Mouse (Mus musculus) regulatory T cell (primary cell): ENCODE data around the gene Stard7.
"Not testable (repeated sequence)": the region's sequence is repeated elsewhere in the genome, so short reads cannot be mapped to it uniquely, and the experiment has no call there.

Source experiments
- in situ Hi-C: fragments of 300-600 bp; cut with MboI, MseI; formaldehyde crosslinking; loops from one replicate; pipeline ENCODE4 v1.15.1; 2025; ENCODE audit warnings: high pct_unique_total_duplicates

Stard7 gene

DNA sequence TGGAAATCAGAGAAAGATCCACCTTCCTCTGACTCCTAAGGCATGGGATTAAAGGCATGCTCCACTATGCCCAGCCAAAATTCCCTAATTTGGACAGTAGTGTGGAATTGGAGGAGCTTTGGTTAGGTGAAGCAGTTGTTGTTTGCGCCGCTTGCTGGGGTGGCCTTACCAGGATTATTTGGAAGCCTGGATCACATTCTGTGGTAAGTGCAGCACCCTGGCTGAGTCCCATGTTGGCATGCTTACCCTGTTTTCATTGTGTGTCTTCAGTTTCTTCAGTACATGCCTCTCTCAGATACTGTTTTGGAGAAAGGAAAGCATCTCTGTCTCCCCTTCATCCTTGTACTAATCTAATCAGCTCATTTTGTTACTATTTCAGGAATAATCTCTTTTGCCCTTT, 4.6 kb downstream of the Stard7 start:
- in situ Hi-C loops: no loop called here

DNA sequence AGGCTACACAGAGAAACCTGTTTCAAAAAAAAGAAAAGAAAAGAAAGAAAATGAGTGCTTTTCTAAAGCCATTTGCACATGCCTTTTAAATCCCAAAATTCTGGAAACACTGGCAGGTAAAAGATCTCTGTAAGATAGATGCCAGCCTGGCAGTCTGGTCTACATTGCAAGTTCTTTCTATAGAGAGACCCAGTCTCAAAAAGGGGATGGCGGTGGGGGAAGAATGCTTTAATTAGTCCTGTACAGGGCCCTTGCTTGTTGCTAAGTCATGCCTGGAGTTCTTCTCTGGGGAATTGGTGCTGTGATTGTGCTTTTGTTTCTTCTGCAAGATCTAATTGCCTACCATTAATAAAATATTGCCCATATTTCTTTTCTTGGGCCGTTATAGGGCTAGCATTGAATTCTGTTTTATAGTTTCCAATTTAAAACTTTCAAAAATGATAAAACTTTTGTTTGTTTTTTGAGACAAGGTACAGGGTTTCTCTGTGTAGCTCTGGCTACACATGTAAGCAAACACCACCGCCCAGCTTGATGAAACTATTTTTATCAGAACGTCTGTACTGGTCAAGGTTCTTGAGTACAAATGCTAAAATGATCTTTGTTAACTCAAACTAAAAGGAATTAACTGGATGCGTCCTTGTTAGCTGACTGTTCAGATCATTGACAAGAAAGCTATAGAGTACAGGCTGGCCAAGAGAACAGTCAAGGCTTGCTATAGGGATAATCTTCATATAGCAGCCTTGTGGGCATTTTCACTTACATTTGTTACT, 5.7 kb downstream of the Stard7 start:
- in situ Hi-C loops: loop anchor here (5.0 kb wide), 1 partner anchor 33 kb away; no protein-coding TSS in a partner anchor

DNA sequence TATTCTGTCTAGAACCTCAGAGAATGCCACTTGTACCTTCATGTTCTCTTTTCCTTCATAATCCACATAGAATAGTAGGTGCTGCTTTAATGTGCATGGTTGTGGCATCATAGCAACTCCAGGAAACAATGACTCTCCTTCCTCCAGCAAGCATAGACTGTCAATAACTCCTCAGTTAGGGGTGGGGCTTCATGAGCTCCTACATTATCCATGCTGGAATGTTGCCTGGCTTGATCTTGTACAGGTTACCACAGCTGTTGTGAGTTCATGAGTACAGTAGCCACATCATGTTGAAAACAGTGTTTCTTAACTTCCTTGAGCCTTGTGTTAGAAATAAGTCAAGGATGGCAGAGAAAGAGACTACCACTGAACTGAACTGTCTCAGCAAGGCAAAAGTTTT, 8.1 kb downstream of the Stard7 start:
- in situ Hi-C loops: loop anchor here (5.0 kb wide), 1 partner anchor 36 kb away; no protein-coding TSS in a partner anchor

DNA sequence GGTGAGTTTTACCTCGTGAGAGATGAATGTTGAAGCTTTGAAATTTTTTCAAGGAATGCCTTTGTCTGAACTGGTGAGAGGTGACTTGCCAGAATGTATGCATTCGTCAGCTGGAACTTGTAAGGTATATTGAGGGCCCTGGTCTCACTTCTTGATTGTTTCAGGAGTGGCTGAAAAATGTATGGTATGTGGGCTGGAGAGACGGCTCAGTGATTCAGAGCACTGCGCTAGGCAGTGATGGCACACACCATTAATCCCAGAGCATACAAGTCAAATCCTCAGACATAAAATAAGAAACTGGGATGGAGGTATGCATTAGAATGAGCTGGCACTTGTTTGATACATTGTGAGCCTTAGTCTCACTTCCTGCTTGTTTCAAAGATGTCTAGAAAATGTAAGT, 22.2 kb downstream of the Stard7 start:
- in situ Hi-C loops: loop anchor here (5.0 kb wide), 1 partner anchor 75 kb away; no protein-coding TSS in a partner anchor

DNA sequence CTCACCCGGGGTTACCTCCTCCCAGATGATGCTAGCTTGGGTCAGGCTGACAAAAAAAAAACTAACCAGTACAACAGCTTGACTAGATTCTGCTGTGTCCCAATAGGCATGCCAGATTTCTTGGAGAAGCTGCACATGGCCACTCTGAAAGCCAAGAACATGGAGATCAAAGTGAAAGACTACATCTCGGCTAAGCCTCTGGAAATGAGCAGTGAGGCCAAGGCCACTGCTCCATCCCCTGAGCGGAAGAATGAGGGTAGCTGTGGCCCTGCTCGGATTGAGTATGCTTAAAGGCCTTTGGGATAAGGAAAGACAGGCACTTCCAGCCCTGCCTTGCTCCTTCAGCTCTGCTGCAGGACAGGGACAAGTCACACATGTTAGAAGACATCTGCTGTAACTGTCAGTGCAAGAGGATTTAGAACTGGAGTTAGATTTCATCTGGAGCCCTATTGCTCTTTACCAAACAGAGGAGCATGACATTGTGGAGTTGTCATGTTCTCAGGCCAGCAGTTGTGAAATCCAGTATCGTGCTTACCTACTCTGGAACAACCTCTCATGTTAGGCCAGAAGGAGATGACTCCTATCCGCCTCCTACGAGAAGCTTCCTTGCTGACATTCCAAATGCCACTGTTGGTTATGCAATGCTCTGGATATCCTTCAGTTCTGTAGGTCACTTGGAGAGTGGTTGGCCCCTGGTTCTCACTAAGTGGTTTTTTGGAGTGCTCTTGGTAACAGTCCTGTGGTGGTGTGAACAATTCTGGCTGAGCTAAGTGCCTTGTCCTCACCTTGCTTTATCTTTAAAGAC, 27.2 kb downstream of the Stard7 start:
- in situ Hi-C loops: loop anchor here (5.0 kb wide), 1 partner anchor 140 kb away; no protein-coding TSS in a partner anchor

DNA sequence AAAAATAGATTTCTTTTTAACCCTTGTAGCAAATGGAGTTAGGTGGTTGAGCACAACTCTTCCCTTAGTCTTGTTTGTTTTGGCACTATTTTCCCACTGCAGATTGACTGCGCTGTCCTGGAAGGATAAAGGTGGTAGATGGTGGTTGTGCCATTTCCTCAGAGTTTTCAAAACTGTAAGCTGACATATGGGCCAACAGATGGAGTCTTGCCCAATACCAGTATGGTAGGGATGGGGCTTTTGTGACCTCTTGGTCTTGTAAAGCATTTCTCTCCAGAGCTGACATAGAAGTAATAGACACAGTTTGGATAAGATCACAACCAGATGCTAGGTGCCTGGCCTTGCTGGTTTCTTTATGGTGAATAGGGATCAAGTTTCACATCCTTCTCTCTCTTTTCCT, 28.0 kb downstream of the Stard7 start:
- in situ Hi-C loops: loop anchor here (5.0 kb wide), 1 partner anchor 139 kb away; no protein-coding TSS in a partner anchor

DNA sequence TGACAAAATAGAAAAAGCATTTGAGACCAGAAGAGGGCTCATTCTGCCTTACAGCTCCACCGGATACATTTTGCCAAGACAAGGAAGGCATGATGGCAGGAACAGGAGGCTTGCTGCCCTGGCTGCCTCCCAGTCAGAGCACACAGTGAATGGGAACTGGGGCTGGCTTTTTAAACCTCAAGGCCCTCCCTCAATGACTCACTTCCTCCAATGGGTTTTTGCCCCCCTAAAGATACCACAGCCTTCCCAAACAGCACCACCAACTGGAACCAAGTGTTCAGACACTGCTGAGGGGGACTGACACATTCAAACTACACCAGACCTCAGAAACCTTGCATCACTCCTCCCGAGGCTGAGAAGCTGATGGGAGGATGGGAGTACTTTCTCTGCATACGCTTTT, 30.7 kb downstream of the Stard7 start:
- in situ Hi-C loops: no loop called here

DNA sequence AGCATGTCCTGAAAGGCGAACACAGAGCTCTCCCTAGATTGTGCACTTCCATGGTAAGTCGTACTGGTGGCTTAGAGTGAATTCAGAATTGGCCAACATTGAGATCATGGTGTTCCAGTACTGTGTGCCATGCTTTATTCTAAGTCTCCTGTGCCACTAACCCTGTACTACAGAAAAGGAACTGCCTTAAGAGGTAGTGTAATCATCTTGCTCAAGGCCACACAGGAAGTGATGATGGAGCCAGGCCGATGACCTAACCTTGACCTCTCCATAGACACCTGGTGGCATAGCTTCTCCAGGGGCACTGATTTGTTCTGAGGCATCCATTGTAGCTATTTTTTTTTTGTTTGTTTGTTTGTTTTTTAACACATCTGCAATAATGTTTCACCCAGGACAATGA, 31.9 kb downstream of the Stard7 start:
- in situ Hi-C loops: no loop called here

DNA sequence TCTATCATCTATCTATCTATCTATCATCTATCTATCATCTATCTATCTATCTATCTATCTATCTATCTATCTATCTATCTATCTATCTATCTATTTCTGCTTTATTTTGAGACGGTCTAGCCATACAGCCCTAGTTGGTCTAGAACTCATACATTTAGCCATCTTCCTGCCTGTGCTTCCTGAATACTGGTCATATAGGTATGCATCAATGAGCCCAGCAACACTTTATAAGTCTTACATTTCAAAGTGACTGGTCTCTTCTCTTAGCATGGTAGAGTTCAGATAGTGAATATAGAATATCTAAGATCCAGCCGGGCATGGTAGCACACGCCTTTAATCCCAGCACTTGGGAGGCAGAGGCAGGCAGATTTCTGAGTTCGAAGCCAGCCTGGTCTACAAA, 34.2 kb downstream of the Stard7 start:
- in situ Hi-C loops: not testable (repeated sequence)

DNA sequence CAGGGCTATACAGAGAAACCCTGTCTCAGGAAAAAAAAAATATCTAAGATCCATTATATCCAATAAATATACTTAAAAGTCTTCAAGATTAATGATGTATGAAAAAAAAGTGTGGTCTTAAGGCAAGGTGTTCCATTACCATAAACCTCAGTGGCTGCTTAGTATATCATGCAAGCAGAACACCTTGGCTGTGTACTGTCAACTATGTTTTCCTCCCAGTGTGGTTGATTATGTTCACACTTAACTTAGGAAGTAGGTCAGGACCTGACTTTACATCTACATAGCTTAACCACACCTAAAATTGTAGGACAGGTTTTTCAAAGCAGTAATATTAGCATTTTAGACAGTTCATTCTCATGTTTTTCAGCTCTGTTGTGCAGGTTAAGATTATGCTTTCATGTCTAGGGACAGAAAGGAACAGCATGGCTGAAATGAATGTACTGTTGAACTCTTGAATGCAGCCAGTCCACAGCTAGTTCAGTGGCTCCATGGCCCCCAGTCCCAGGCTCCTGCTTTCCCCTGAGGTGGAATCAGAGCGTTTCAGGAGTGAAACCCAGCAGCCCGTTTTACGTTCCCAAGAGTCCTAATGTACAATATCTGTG, 34.7 kb downstream of the Stard7 start:
- in situ Hi-C loops: loop anchor here (5.0 kb wide), 1 partner anchor 43 kb away; no protein-coding TSS in a partner anchor

DNA sequence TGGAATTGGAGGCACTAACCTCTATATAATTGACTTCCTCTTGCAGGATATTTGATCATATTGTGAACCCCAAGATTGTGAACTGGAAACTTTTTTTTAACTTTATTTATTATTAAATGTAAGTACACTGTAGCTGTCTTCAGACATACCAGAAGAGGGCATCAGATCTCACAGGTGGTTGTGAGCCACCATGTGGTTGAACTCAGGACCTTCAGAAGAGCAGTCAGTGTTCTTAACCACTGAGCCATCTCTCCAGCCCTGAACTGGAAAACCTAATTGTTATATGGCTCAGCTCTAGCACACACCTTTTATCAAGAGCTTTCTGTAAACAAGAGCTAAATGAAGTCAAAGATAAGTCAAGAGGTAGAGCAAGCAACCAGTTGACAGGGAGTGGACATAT, 36.1 kb downstream of the Stard7 start:
- in situ Hi-C loops: loop anchor here (5.0 kb wide), 1 partner anchor 41 kb away; no protein-coding TSS in a partner anchor

DNA sequence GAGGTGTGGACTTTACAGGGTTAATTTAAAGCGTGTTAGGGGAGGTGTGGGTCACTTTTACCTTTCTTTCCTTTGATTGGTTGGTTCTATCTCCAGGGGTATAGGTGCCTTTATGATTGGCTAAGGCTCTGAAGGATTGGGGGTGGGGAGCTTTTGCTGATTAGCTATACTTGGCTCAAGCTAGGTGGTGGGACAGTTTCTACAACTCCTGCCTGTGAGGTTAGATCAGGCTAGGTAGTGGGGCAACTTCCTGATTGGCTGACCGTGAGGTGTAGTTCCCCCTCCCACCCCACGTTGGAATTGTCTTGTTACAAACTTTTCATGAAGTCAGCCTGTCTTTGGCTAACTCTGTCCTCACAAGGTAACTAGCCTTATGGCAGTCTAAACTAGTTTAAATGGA, 37.2 kb downstream of the Stard7 start:
- in situ Hi-C loops: loop anchor here (5.0 kb wide), 1 partner anchor 40 kb away; no protein-coding TSS in a partner anchor

DNA sequence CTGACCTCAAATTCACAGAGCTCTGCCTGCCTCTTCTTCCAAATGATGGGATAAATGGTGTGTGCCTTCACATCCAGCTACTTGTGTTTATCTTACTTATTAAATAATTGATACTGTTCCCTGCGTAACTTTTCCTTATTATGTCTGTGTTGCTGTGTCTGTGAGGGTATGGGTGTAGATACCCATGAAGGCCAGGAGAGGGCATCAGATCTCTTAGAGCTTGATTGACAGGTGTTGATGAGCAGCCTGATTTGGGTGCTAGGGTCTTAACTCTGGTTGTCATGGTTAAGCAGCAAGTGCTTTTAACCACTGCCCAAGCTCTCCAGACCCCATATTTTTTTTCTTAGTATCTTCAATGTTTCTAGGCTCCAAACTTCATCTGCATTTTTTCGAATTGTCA, 38.6 kb downstream of the Stard7 start:
- in situ Hi-C loops: loop anchor here (5.0 kb wide), 1 partner anchor 39 kb away; no protein-coding TSS in a partner anchor

DNA sequence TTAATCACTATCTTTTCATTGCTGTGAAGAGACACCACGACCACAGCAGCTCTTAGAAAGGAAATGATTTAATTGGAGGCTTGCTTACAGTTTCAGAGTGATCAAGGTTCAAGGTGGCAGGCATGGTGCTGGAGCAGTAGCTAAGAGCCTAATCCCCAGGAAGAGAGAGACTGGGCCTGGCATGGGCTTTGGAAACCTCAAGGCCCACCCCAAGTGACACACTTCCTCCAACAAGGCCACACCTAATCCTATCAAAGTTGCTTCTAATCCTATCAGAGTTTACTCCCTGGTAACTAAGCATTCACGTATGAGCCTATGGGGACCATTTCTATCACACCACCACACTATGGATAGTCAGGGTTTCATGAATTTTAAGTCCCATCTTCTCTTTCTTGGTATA, 40.2 kb downstream of the Stard7 start:
- in situ Hi-C loops: no loop called here

DNA sequence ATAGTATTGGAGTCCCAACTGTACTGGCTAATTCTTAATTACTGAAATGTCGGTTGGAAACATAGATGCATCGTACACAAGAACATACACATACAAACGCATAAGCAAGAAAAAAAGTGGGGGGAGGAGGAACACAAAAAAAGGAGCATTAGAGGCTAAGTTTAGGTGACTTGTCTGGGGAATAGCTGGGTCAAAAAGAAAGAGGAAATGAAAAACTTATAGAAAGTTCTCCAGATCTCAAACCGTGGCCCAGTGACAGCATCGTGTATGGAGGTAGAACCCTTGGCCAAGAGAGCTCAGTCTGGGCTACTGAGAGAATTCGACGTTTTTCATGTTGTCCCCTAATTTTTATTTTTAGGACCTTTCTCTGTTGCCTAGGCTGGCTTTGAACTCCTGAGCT, 40.7 kb downstream of the Stard7 start:
- in situ Hi-C loops: no loop called here

DNA sequence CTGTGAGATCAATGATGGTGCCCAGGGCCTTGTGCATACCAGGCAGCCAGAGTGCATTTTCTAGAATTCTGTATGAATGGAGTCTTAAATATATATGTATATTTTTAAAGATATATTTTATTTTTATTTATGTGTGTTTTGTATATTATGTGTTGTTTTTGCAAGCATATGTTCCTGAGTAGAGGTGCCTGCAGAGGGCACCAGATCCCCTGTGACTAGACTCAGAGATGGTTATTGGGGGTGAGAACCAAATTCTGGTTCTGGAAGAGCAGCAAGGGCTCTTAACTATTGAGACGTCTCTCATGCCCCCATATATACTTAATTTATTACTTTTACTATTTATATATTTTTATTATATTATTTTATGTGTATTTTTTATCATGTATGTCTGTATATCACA, 41.2 kb downstream of the Stard7 start:
- in situ Hi-C loops: no loop called here

DNA sequence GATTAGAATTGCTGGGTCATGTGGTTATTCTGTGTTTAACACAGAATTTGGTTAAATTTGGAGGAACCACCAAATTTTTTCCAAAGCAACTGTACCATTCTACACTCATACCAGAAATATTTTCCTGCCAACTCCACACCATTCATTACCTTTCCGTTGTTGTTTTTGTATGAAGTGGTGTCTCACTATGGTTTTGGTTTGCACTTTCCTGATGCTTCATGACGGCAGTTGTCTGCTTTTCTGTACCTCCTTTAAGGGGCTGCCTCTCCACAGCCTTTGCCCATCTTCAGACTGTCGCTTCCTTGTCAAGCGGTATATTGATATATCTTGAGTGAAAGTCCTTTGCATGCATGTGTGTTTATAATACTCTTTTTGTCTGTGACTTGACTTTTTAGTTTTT, 42.8 kb downstream of the Stard7 start:
- in situ Hi-C loops: no loop called here

DNA sequence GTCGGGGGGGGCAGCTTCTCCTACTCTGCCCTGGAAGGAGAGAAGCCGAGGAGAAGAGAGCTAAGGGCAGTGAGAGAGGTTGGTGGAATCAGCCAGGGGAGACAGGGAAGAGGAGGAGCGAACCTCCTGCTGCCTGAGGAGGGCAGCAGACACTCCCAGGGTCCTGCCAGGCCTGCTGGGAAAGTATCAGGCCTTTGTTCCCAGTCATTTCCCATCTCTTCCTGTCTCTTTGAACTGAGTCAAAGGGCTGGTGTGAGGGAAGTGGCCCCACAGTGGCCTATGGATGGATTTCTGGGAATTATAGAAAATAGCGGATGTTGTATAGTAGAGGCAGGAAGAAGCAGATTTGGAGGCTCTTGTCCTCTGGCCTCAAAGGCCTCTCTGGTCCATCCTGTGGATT, 43.9 kb downstream of the Stard7 start:
- in situ Hi-C loops: no loop called here

DNA sequence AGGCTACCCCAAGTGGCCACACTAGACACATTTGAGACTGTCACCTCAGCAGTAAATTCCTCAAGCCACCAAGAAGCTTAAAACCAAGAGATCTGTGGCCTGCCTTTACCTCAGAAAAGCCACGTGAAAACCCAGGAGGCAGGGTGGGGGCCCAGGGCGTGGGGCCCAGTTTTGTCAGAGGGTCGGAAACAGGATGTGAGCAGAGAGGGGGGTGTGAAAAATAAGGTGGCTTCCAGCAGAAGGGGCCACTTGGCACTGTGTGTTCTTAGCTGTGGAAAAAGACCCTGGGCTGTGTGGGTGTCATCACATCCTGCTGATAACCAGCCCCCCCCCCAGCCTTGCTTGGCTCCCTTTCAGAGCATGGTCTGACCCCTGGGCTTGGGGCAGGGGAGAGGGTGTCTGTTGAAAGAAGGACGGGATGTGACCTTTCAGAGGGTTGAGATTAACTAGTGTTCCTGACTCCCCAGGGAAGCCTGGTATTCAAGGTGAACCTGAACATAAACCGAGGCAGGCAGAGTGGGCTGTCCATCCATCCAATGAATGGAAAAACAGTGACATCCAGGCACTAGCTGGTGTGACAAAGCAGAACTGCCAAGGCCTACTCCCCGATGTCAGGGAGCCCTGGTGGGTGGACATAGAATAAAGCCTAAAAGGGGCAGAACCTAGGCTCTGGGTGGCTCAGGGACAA, 44.6 kb downstream of the Stard7 start:
- in situ Hi-C loops: no loop called here

DNA sequence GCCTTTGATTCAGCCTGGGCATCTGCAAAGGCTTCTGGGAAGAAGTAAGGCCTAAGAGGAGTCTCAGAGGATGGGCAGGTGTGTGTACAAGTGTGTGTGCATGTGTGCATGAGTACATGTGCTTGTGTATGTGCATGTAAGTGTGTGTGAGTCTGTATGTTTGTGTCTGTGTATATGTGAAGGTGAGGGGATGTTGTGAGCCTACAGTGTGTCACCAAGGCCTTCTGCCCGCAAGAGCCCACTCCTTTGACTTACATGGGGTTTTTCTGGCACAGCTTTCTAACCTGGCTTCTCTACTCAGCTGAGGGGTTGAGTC, 45.1 kb downstream of the Stard7 start:
- in situ Hi-C loops: no loop called here

DNA sequence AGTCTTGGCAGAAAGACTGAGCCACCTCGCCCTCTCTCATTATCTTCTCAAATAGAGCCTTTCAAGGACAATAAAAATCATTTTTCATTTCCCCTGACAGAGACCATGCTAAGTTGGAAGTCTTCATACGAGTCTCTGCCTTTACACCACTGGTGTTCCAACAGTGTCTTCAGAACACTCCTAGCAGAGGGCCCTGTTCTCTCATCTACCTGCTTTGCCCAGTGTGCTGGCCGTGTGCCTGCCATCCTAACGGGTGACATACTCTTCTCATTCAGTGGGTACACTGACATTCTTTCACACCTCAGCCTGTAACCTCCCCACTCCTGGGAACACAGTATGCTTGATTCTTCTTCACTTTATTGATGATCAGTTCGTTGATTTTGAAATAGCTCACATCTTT, 46.4 kb downstream of the Stard7 start:
- in situ Hi-C loops: no loop called here

DNA sequence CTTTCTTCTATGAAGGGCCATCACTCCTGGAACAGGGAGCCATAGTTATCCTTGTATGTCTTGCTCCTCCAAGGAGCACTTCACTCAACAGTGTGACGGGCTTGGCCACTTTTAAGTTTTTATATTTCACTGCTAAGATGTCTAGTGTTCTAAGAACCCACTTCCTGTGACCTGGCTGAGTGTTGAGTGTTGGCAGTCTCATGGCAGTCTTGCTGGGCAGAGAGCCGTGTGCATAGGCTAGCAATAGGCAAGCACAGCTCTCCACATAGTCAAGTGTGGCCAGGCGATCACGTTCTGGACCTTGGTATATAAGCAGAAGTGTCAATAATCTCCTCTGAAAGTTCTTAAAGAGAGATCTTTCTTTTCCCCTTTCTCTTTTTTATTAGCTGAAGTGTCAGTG, 48.1 kb downstream of the Stard7 start:
- in situ Hi-C loops: no loop called here
